ENCODE assay signal across 25 mouse cellular contexts in genomic region chr10:23230863-23231262, GRCm38 (mm10).
DNase-seq lines count a peak whose midpoint lies in the region; ATAC-seq and TF ChIP-seq lines count a peak whose summit lies in the region.
"Had no signal": no experiment of that assay in that cellular context is flagged by ENCODE, and none has a peak within 500 bp of the region (broad histone marks: within the 10 kb centered on the region; RNA-seq: fewer than 3 reads in every experiment).

No protein-coding gene starts in this region.

- H3K4me2 ChIP-seq in embryonic facial prominence, embryonic 14.5 days (ENCODE audit: low read depth, low read length): no peak overlapping the region
- H3K4me2 ChIP-seq in myocyte (ENCODE audit: low read depth): peak overlapping the region; percentile 7
- H3K4me2 ChIP-seq: embryonic facial prominence, embryonic 15.5 days; forebrain, embryonic 12.5 days; forebrain, embryonic 15.5 days; heart, embryonic 11.5 days; hindbrain, embryonic 12.5 days; hindbrain, embryonic 15.5 days; intestine, embryonic 15.5 days had no signal

- H3K9ac ChIP-seq in embryonic facial prominence, embryonic 14.5 days (ENCODE audit: low read depth, low read length): no peak overlapping the region
- H3K9ac ChIP-seq: embryonic facial prominence, embryonic 15.5 days; forebrain, embryonic 12.5 days; forebrain, embryonic 15.5 days; hindbrain, embryonic 12.5 days; hindbrain, embryonic 15.5 days; intestine, embryonic 15.5 days had no signal

- no peaks in the 10 kb centered on the region for H3K79me3 ChIP-seq in C2C12 (ENCODE audit: low read depth)

- no peaks in the 10 kb centered on the region for H3K27me3 ChIP-seq in embryonic facial prominence, embryonic 14.5 days (replicated peaks; ENCODE audit: control insufficient read depth, insufficient read depth, low read length)
- H3K27me3 ChIP-seq in embryonic facial prominence, embryonic 10.5 days (replicated peaks; ENCODE audit: low read depth, poor library complexity, severe bottlenecking): no peaks in the 10 kb centered on the region
- H3K27me3 ChIP-seq in C2C12 (ENCODE audit: control insufficient read depth, insufficient read depth, insufficient read length): no peaks in the 10 kb centered on the region
- H3K27me3 ChIP-seq in myocyte (ENCODE audit: control insufficient read depth, insufficient read depth, insufficient read length): no peaks in the 10 kb centered on the region
- H3K27me3 ChIP-seq: embryonic facial prominence, embryonic 15.5 days; forebrain, embryonic 12.5 days; forebrain, embryonic 15.5 days; hindbrain, embryonic 12.5 days; hindbrain, embryonic 15.5 days; intestine, embryonic 15.5 days; Patski had no signal

- H3K27ac ChIP-seq in embryonic facial prominence, embryonic 14.5 days (replicated peaks; ENCODE audit: low read depth, low read length): no peak overlapping the region
- no peak overlapping the region for H3K27ac ChIP-seq in embryonic facial prominence, embryonic 10.5 days (replicated peaks)
- H3K27ac ChIP-seq: embryonic facial prominence, embryonic 15.5 days; forebrain, embryonic 12.5 days; forebrain, embryonic 15.5 days; hindbrain, embryonic 12.5 days; hindbrain, embryonic 15.5 days; intestine, embryonic 15.5 days had no signal

- H3K4me3 ChIP-seq in embryonic facial prominence, embryonic 14.5 days (ENCODE audit: low read depth, low read length): no peak overlapping the region
- H3K4me3 ChIP-seq in embryonic facial prominence, embryonic 10.5 days: no peak overlapping the region
- H3K4me3 ChIP-seq in C2C12 (ENCODE audit: insufficient read depth, poor library complexity, severe bottlenecking) (no peak overlapping the region), myocyte (no peak overlapping the region)
- H3K4me3 ChIP-seq: embryonic facial prominence, embryonic 15.5 days; erythroblast, embryonic 14.5 days; forebrain, embryonic 12.5 days; forebrain, embryonic 15.5 days; hindbrain, embryonic 12.5 days; hindbrain, embryonic 15.5 days; intestine, embryonic 15.5 days had no signal

- TF ChIP-seq CTCF in C2C12 (IDR thresholded peaks at IDR 0.05; ENCODE audit: control insufficient read depth, insufficient read depth, insufficient read length): no peak

- WGBS in embryonic facial prominence, embryonic 14.5 days: 62% methylated on average over 5 of the region's 5 CpGs
- 78% methylated on average over 5 of the region's 5 CpGs for WGBS in embryonic facial prominence, embryonic 10.5 days

- no peak for ATAC-seq in embryonic facial prominence, embryonic 14.5 days (ENCODE audit: low read depth)
- ATAC-seq in inflammation-experienced regulatory T-cells, adult 6 months: no peak
- ATAC-seq: forebrain, embryonic 15.5 days; intestine, embryonic 15.5 days; Patski had no signal

- H3K4me1 ChIP-seq in embryonic facial prominence, embryonic 14.5 days (ENCODE audit: control insufficient read depth, insufficient read depth, low read length): peaks cover 6% of the 10 kb centered on the region; the same call in 1 of the 2 replicates
- H3K4me1 ChIP-seq in embryonic facial prominence, embryonic 10.5 days: no peaks in the 10 kb centered on the region
- H3K4me1 ChIP-seq: embryonic facial prominence, embryonic 15.5 days; forebrain, embryonic 12.5 days; forebrain, embryonic 15.5 days; hindbrain, embryonic 12.5 days; hindbrain, embryonic 15.5 days; intestine, embryonic 15.5 days had no signal

- no peak for TF ChIP-seq POLR2A in myocyte (IDR thresholded peaks at IDR 0.05; ENCODE audit: insufficient read length, low read depth)

- no peaks in the 10 kb centered on the region for H3K36me3 ChIP-seq in embryonic facial prominence, embryonic 14.5 days (ENCODE audit: control insufficient read depth, insufficient read depth, low read length)
- no peaks in the 10 kb centered on the region for H3K36me3 ChIP-seq in embryonic facial prominence, embryonic 10.5 days (replicated peaks)
- H3K36me3 ChIP-seq in C2C12 (ENCODE audit: control insufficient read depth, insufficient read depth): no peaks in the 10 kb centered on the region
- no peaks in the 10 kb centered on the region for H3K36me3 ChIP-seq in myocyte (ENCODE audit: control insufficient read depth, insufficient read depth)
- H3K36me3 ChIP-seq: embryonic facial prominence, embryonic 15.5 days; forebrain, embryonic 12.5 days; forebrain, embryonic 15.5 days; hindbrain, embryonic 12.5 days; hindbrain, embryonic 15.5 days; intestine, embryonic 15.5 days had no signal

- peak; percentile 28 for DNase-seq in embryonic facial prominence, embryonic 14.5 days (ENCODE audit: low spot score)
- DNase-seq in embryonic facial prominence, embryonic 10.5 days (ENCODE audit: low spot score): no peak
- peak; percentile 65 for DNase-seq in NIH3T3 (ENCODE audit: low read depth)
- DNase-seq in ovary, postnatal 36 days (ENCODE audit: low spot score): no peak
- DNase-seq: adrenal gland, postnatal 14 days; cerebellum, adult 11-12 months; cerebellum, adult 8-10 months; cerebellum, postnatal 10 days; cerebellum, postnatal 36 days; embryo, embryonic 11 days; gastrocnemius, postnatal 14 days; heart, adult 11 months; kidney, adult 11 months had no signal

- no peaks in the 10 kb centered on the region for H3K79me2 ChIP-seq in C2C12 (ENCODE audit: control insufficient read depth, insufficient read depth)
- peaks cover 50% of the 10 kb centered on the region for H3K79me2 ChIP-seq in myocyte (ENCODE audit: control insufficient read depth, insufficient read depth)

- no peaks in the 10 kb centered on the region for H3K9me3 ChIP-seq in embryonic facial prominence, embryonic 14.5 days (ENCODE audit: control insufficient read depth, low read length)
- H3K9me3 ChIP-seq in embryonic facial prominence, embryonic 10.5 days: no peaks in the 10 kb centered on the region
- H3K9me3 ChIP-seq: embryonic facial prominence, embryonic 15.5 days; forebrain, embryonic 12.5 days; forebrain, embryonic 15.5 days; hindbrain, embryonic 12.5 days; hindbrain, embryonic 15.5 days; intestine, embryonic 15.5 days had no signal

- H3ac ChIP-seq in C2C12 (ENCODE audit: control insufficient read depth, insufficient read length, low read depth) (no peak overlapping the region), myocyte (ENCODE audit: control insufficient read depth, insufficient read length) (no peak overlapping the region)

TF ChIP-seq in C2C12, 6 proteins besides CTCF, POLR2A, EP300 and RAD21:
- peak; percentile 56 for TF ChIP-seq USF1 (IDR thresholded peaks at IDR 0.05; ENCODE audit: low read depth)
- no peak for TF ChIP-seq MAX (IDR thresholded peaks at IDR 0.05)

TF ChIP-seq in myocyte, 11 proteins besides CTCF, POLR2A, EP300 and RAD21:
- no peak for TF ChIP-seq REST (IDR thresholded peaks at IDR 0.05; ENCODE audit: insufficient read depth, insufficient read length)
- peak; percentile 66 for TF ChIP-seq USF1 (IDR thresholded peaks at IDR 0.05; ENCODE audit: low read depth)
- no peak for TF ChIP-seq E2F4 (IDR thresholded peaks at IDR 0.05; ENCODE audit: insufficient read depth)
- TF ChIP-seq MYOD1 (IDR thresholded peaks at IDR 0.05; ENCODE audit: control insufficient read depth in 1 of 3, insufficient read length in 2 of 3, low read depth in 2 of 3): no peak
- no peak for TF ChIP-seq POLR2AphosphoS2 (IDR thresholded peaks at IDR 0.05; ENCODE audit: insufficient read length, low read depth)
- TF ChIP-seq SRF (IDR thresholded peaks at IDR 0.05; ENCODE audit: control insufficient read depth, insufficient read length, low read depth): no peak
- TF ChIP-seq MYOG (IDR thresholded peaks at IDR 0.05; ENCODE audit: control insufficient read depth in 1 of 3, insufficient read depth in 1 of 3, insufficient read length in 2 of 3, low read depth in 2 of 3): no peak
- no peak for TF ChIP-seq MAX (IDR thresholded peaks at IDR 0.05; ENCODE audit: low read depth)

Comparison
In these comparisons a context has a peak if more than half of its experiments do, and no peak if none do; other contexts are left out.
1. DNase-seq: peak in embryonic facial prominence, embryonic 14.5 days (single experiment) and NIH3T3 (single experiment); none in embryonic facial prominence, embryonic 10.5 days (single experiment) and ovary, postnatal 36 days (single experiment).